Comparison of ENCODE assay signal across 8 mouse cellular contexts in the genomic region with DNA sequence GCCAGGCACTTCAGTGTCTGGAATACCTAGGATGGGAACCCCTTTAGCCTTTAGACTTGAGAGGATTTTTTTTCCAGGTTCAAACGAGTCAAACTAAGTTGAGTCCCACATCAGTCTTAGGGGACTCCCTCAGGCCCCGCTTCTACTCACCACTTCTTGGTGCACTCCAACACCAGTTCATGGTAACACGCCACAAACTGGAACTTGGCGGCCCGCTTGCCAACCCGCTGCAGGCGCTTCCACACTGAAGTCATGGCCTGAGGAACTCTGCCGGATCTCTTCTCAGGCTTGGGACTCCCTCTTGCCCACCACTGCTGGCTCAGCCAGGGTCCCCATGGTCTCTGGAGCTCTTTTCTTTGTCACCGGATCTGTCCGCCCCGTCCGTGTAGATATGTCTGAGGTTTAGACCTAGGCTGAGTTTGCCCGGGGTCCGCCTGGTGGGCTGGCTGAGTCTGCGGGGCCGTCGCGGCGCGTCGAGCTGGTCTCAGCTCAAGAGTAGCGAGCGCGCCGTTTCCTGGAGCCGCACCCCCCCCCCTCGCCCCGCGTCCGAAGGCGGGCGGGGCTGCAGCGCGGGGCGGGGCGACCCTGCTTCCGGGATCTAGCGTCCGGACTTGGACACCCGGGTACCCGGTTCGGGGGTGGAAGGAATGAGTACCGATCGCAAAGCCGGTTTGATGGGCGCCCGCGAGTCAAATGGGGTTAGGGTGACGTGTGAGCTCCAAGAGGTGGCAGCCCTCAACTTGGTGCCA. TPM values are rescaled to one million over a fixed set of nuclear protein-coding genes. Genes with fewer than 3 reads are reported as not detected.
DNase-seq lines count a peak whose midpoint lies in the region; ATAC-seq and TF ChIP-seq lines count a peak whose summit lies in the region.

Gene Ehbp1l1 (minus strand): TSS at position 551 of the 749 bp plus-strand sequence.

- H3K9me3 ChIP-seq in intestine, embryonic 16.5 days (ENCODE audit: control insufficient read depth, low read length), result no peaks in the 10 kb centered on the region
- no peaks in the 10 kb centered on the region for H3K9me3 ChIP-seq in midbrain, postnatal 0 days (ENCODE audit: low read length)

- peak within 1 kb of the TSS; percentile 88 for H3K9ac ChIP-seq in intestine, embryonic 16.5 days (ENCODE audit: low read depth, low read length)
- peak within 1 kb of the TSS; percentile 36 for H3K9ac ChIP-seq in midbrain, postnatal 0 days (replicated peaks; ENCODE audit: low read length, poor library complexity, severe bottlenecking)

- no peak for TF ChIP-seq CTCF in midbrain, postnatal 0 days (IDR thresholded peaks at IDR 0.05)

- no peak for DNase-seq in layer of hippocampus, adult 8-10 months (ENCODE audit: low spot score in 2 of 2)
- DNase-seq in layer of hippocampus, adult 9-10 months (ENCODE audit: low spot score), result no peak
- DNase-seq in c-Kit-negative CD71-positive TER-119-positive erythroid progenitor cells, embryonic 14.5 days (ENCODE audit: low read depth, low spot score), result peak; percentile 71
- DNase-seq in liver, result peak; percentile 92
- DNase-seq in midbrain, postnatal 0 days (ENCODE audit: low spot score), result no peak
- peak; percentile 79 for DNase-seq in thymus, postnatal 25 days

- peaks cover 8% of the 10 kb centered on the region for H3K36me3 ChIP-seq in intestine, embryonic 16.5 days (ENCODE audit: control insufficient read depth, insufficient read depth, low read length)
- peaks cover 23% of the 10 kb centered on the region for H3K36me3 ChIP-seq in midbrain, postnatal 0 days (ENCODE audit: insufficient read depth, low read length)

- H3K4me2 ChIP-seq in intestine, embryonic 16.5 days (ENCODE audit: low read depth, low read length), result peak within 1 kb of the TSS; percentile 93
- peak within 1 kb of the TSS; percentile 80 for H3K4me2 ChIP-seq in midbrain, postnatal 0 days (ENCODE audit: low read depth, low read length, poor library complexity, severe bottlenecking)

- H3K27ac ChIP-seq in intestine, embryonic 16.5 days (ENCODE audit: low read length), result peak within 1 kb of the TSS; percentile 92
- no peak within 1 kb of the TSS; the same call in 1 of the 2 replicates for H3K27ac ChIP-seq in midbrain, postnatal 0 days (ENCODE audit: low read depth, low read length)

- H3K4me1 ChIP-seq in intestine, embryonic 16.5 days (ENCODE audit: control insufficient read depth, insufficient read depth, low read length), result peaks cover 55% of the 10 kb centered on the region
- peaks cover 31% of the 10 kb centered on the region; the same call in 1 of the 2 replicates for H3K4me1 ChIP-seq in midbrain, postnatal 0 days (ENCODE audit: insufficient read depth, low read length)

- H3K27me3 ChIP-seq in intestine, embryonic 16.5 days (replicated peaks; ENCODE audit: control insufficient read depth, insufficient read depth, low read length), result no peaks in the 10 kb centered on the region
- no peaks in the 10 kb centered on the region for H3K27me3 ChIP-seq in midbrain, postnatal 0 days (ENCODE audit: insufficient read depth, low read length)

- WGBS in intestine, embryonic 16.5 days, result 7% methylated on average over 49 of the region's 49 CpGs
- WGBS in midbrain, postnatal 0 days, result 15% methylated on average over 48 of the region's 49 CpGs

- H3K4me3 ChIP-seq in intestine, embryonic 16.5 days (ENCODE audit: low read length), result peak within 1 kb of the TSS; percentile 91
- peak within 1 kb of the TSS; percentile 24; the same call in 1 of the 2 replicates for H3K4me3 ChIP-seq in midbrain, postnatal 0 days (ENCODE audit: low read depth, low read length)

- ATAC-seq in granulocyte monocyte progenitor cell, adult 5-6 weeks (replicated peaks; ENCODE audit: poor library complexity, severe bottlenecking), result peak; percentile 6
- peak; percentile 47 for ATAC-seq in intestine, embryonic 16.5 days
- no peak for ATAC-seq in midbrain, postnatal 0 days (ENCODE audit: low FRiP score)

RNA-seq across cellular contexts. Expression of gene Ehbp1l1, which starts in this region (rescaled TPM):
- 10 to 100 TPM; 12.4 to 17.8 (median 16.4) TPM for total RNA-seq in layer of hippocampus, adult 8-10 months (2022)
- 23.2 and 29.5 TPM in 2 replicates for total RNA-seq in granulocyte monocyte progenitor cell, adult 5-6 weeks (2014; fragmentation: Nextera tagmentation)
- total RNA-seq in granulocyte monocyte progenitor cell, adult 5-6 weeks (2017), result 30.6 and 41.6 TPM in 2 replicates
- polyA plus RNA-seq in intestine, embryonic 16.5 days (2015; fragmentation: Nextera tagmentation; extraction: Ambion mirVana), result 48.6 and 49.7 TPM in 2 replicates
- 25.6 and 26.3 TPM in 2 replicates for total RNA-seq in midbrain, postnatal 0 days (2014; rRNA removed)
- 65.2 and 65.4 TPM in 2 replicates for polyA plus RNA-seq in midbrain, postnatal 0 days (2015; fragmentation: Nextera tagmentation; extraction: Ambion mirVana)

Comparison
In these comparisons a context has a peak if more than half of its experiments do, and no peak if none do; other contexts are left out.
1. DNase-seq: peak in c-Kit-negative CD71-positive TER-119-positive erythroid progenitor cells, embryonic 14.5 days (single experiment), liver (single experiment) and thymus, postnatal 25 days (single experiment); none in layer of hippocampus, adult 8-10 months (0 of 2), layer of hippocampus, adult 9-10 months (single experiment) and midbrain, postnatal 0 days (single experiment).